Mouse (Mus musculus): ENCODE results near the gene Zmym3.

DNA sequence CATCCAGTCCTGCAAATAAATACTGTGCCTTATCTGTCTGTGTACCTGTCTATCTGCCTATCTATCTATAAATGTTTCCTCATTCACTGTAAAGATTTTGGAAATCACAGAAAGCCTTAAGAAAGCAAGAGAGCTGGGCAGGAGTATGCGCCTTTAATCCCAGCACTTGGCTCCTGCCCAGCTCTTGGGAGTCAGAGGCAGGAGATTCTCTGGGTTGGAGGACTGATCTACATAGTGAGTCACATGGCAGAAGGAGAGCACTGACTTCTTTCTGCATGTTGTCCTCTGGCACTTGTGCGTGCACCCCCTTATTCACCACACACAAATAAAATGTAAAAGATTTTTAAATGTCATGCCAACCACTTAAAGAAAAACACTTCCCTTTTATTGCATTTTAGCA, 2.8 kb upstream of the Zmym3 start:
- TF ChIP-seq CTCF (IDR thresholded peaks at IDR 0.05; ENCODE audit: low read depth, low read length) (no peak), GATA1 (IDR thresholded peaks at IDR 0.05; ENCODE audit: borderline replicate concordance, low read length) (no peak), TAL1 (conservative IDR thresholded peaks at IDR 0.05; ENCODE audit: low read depth, low read length) (no peak), POLR2AphosphoS5 (IDR thresholded peaks at IDR 0.05; ENCODE audit: insufficient replicate concordance, low read depth, low read length) (no peak)

All from G1E (cell line).